Mouse (Mus musculus): ENCODE results near the gene Nup155.
"Not testable (repeated sequence)": the region's sequence is repeated elsewhere in the genome, so short reads cannot be mapped to it uniquely, and the experiment has no call there.

Gene Nup155

GRCm38 (mm10) chr15:8108966-8109743, at the start of gene Nup155:
Nup155 (plus strand) TSS chr15:8109273.
- DNase-seq (ENCODE audit: low spot score), result peak; percentile 93

DNA sequence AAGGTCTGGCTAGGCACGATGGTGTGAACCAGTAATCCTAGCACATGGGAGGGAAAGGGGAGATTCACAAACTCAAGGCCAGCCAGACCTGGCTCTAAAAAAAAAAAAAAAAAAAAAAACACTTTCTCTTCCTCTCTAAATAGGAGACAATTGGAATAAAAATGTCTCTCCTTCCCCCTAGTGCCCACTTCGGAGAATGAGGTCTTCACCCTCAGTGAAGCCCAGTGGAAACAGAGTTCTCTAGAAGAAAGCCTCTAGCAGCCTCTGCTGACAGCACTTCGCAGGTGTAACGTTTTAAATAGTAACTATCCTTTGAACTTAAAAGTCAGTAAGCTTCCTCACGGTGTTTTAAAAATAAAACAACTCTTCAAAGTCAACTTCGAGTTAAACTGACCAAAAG, 43.9 kb upstream of the Nup155 start:
- no peak for DNase-seq (ENCODE audit: low spot score)

DNA sequence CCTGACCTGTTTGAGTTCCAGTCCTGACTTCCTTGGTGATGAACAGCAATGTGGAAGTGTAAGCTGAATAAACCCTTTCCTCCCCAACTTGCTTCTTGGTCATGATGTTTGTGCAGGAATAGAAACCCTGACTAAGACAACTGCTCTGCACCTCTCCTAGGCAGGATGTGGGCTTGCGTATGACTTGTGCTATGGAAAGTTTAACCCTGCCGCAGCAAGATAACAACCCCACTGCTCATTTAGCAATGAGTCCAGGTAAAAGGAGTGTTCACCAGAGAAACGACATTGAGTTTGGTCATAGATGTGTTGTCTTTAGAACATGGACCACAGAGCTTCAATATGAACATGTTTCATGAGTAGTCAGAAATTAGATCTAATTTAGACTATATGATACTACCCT, 35.9 kb upstream of the Nup155 start:
- DNase-seq (ENCODE audit: low spot score), result not testable (repeated sequence)

- no peak for DNase-seq (ENCODE audit: low spot score)
Observed at GRCm38 (mm10) chr15:8082139-8082538, 26.9 kb upstream of the Nup155 start.

- DNase-seq (ENCODE audit: low spot score), result no peak
Observed at GRCm38 (mm10) chr15:8087293-8087692, 21.8 kb upstream of the Nup155 start.

DNA sequence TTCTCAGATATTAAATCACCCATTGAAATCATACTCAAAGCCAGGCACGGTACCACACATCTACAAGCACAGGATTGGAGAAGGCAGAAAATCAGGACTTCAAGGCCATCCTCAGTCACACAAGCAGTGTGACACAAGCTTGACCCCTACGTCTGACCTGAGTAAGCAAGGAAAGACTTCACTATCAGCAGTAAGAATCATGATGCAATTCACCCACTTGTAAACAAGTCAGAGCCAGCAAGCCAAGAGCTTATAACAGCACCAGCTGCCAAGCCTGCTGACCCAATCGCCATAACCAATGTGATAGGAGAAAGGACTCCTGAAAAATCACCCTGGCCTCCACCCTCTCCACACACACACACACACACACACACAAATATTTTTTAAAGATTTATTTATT, 20.4 kb upstream of the Nup155 start:
- DNase-seq (ENCODE audit: low spot score), result peak; percentile 67

- no peak for DNase-seq (ENCODE audit: low spot score)
Observed at GRCm38 (mm10) chr15:8090685-8091084, 18.4 kb upstream of the Nup155 start.

DNA sequence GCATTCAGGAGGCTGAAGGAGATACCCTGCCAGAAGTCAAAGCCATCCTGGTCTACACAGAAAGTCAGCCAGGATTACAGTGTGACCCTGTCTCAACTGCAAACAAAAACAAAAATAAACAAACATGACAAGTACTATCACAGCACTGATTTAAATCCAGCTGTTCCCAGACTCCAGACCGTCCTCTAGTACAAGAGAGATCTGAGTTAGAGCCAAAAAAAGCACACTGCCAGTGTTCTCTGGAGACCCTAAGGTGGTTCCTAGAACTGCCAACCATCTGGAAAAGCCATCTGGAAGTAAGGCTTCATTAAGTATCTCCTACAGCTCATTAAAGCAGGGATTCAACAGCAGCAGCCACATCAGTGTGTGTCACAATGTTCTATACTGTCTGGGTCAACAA, 16.4 kb upstream of the Nup155 start:
- DNase-seq (ENCODE audit: low spot score), result not testable (repeated sequence)

DNA sequence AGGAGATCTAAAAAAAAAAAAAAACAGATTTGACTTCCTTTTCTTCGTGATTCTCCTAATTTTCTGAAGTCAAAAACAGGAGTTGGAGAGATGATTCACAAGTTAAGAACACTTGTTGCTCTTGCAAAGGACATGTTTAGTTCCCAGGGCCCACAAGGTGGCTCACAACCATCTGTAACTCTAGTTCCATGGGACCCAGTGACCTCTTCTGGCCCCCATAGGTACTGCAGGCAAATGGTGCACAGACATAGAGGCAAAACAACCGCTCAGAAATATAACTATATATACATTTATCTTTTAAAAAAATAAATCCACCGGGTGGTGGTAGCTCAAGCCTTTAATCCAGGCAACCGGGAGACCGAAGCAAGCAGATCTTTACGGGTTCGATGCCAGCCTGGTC, 11.2 kb upstream of the Nup155 start:
- DNase-seq (ENCODE audit: low spot score), result peak; percentile 29

- DNase-seq (ENCODE audit: low spot score), result peak; percentile 89
Observed at GRCm38 (mm10) chr15:8098774-8099749, 10.0 kb upstream of the Nup155 start, which contains the start of gene Wdr70. Wdr70 (minus strand) TSS chr15:8099209.

- DNase-seq (ENCODE audit: low spot score), result not testable (repeated sequence)
Observed at GRCm38 (mm10) chr15:8101975-8102542, 7.0 kb upstream of the Nup155 start.

GRCm38 (mm10) chr15:8108360-8108965, 610 bp upstream of the Nup155 start:
- DNase-seq (ENCODE audit: low spot score), result no peak

DNA sequence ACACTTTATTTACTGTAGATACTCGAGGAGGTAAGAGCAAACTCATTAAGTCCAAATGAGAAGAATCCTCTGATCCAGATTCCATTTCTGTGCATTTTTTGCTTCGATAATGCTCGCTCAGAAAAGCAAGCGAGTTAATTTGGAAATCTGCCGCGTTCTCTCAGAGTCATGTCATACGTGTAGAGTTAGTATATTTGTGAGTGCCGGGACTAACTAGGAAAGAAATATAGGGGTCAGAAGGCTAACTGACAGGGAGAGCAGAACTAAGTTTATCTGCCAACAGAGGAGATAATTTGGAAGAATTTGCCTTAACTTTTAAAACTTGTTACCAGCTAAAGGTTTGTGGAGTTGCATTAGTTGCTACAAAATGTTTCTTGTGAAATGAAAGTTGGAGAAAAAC, 709 bp downstream of the Nup155 start:
- no peak for DNase-seq (ENCODE audit: low spot score)

DNA sequence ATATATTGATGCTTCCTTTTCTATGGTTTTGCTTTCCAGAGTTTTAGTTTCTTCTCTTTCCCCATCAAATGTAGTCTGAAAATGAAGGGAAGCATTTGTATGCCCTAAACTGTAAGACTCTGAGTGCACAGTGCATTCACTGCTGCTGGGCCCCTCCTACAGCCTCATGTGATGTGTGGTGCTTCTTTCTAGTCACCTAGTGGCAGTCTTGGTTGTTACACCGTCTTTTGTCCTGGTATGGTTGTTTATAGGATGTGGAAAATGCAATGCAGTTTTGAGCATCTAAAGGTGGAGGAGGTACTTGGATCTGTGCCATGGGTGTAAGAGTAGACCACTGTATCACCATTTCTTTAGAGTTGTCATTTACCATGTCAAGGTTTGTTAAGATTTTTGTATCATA, 20.2 kb downstream of the Nup155 start:
- no peak for DNase-seq (ENCODE audit: low spot score)

DNA sequence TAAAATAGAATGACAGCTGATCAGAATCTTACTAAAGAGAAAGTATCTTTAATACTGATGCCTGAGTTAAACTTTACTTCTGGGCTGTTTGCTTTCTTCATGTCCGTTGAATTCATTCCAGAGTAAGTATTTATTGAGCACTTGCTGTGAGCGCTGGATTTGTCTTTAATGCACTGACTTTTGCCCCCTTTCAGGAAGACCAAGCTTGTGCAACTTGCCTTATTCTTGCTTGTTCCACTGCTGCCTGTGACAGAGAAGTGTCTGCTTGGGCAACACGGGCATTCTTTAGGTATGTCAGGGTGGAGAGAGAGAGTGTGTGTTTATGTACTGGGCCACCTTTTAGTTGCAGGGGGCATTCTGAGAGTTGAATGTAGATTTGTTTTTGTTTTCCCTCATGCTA, 22.2 kb downstream of the Nup155 start:
- peak; percentile 36 for DNase-seq (ENCODE audit: low spot score)

- DNase-seq (ENCODE audit: low spot score), result no peak
Observed at GRCm38 (mm10) chr15:8131761-8132160, 22.7 kb downstream of the Nup155 start.

- DNase-seq (ENCODE audit: low spot score), result no peak
Observed at GRCm38 (mm10) chr15:8135606-8136005, 26.5 kb downstream of the Nup155 start.

DNA sequence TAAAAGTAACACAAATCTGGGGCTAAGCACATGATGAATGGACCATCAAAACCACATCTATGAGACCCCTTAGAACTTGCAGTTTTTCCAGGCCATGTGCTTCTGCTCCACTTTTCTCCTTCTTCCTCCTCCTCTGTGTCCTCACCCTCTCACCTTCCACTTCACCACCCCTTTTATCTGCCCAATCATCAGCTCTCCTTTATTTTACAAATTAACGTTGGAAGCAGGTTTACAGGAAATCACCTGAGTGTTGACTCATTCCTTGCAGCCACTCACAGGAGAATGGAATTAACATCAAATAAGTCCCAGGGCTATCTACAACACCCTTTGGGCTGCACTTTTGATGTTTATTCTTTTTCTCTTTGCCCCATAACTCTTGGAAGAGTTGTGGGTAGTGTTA, 52.8 kb downstream of the Nup155 start:
- no peak for DNase-seq (ENCODE audit: low spot score)

DNA sequence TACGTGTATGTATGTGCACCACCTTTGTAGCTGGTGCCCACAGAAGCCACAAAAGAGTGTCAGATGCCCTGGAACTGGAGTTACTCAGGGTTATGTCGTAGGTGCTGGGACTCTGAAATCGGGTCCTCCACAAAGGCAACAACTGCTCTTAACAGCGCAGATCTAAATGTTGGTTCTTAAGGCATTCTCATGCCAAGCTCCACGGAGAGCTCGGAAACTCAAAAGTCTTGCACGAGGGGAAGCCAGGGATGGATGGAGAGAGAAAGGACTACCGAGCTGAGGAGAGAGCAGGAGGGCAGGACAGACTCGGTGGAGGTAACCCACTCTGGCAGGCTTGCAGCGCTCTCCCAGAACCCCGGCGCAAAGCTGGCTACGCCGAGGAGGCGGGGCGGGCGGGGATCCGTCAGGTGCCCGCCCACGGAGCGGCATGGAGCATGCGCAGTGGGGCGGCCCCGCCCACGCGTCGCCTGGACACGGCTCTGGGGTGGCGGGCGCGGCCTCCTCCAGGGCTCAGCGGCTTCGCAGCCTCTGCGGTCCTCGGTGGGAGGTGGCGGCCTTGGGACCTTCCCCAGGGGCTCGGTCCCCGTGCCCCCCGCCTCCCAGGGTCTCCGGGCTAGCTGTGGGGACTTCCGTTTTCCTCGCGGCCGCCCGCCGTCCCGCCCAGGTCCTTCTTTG, 59.7 kb downstream of the Nup155 start, which contains the start of gene Cplane1:
Cplane1 (plus strand) TSS at position 516 of the 675 bp plus-strand sequence.
- DNase-seq (ENCODE audit: low spot score), result peak; percentile 90

DNA sequence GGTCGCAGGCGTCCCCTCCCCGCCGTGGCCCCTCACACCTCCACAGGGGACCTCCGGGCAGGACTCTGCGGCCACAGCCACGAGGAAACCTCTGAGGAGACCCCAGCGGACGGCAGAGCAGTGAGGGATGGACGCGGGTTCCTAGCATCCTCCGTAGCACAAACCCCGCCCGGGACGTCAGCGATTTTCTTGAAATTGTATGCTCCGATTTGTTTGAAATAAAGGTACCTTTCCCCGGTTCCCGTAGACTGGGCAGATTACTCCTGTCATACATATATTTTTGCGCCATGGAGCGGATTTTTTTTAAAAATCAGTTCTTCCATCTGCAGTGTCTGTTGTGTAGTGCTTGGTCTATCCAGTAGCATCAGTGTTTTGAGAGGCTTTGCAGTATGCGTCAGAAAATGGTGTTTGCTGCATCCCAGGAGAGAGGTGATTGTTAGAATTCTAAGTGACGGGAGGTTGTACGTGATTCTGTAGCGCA, 60.2 kb downstream of the Nup155 start:
- no peak for DNase-seq (ENCODE audit: low spot score)

- no peak for DNase-seq (ENCODE audit: low spot score)
Observed at GRCm38 (mm10) chr15:8189563-8189962, 80.5 kb downstream of the Nup155 start.
